Mouse (Mus musculus) liver, embryonic 18 days (tissue): ENCODE data around the gene Cd164. TPM values are rescaled to one million over a fixed set of nuclear protein-coding genes. Genes with fewer than 3 reads are reported as not detected.

Experiments used
- polyA plus RNA-seq: library from polyadenylated mRNA; depleted of rRNA; stranded (reverse); fragments of >200 nt; gene quantifications from 2 replicates; pipeline ENCODE4 v1.2.3, GENCODE M21; 2012; rRNA removed

Cd164 gene
- polyA plus RNA-seq: 52.1 and 55.6 TPM in 2 replicates

GRCm38 (mm10) chr10:41518981-41519618 lies at the start of gene Cd164:
Cd164 (plus strand) TSS chr10:41519414.

GRCm38 (mm10) chr10:41476171-41477017 lies 42.8 kb upstream of the Cd164 start, which contains the start of gene Mical1:
Mical1 (plus strand) TSS chr10:41476314.

GRCm38 (mm10) chr10:41489708-41490517 lies 29.3 kb upstream of the Cd164 start, which contains the start of the genes Smpd2 and Ppil6:
Smpd2 (minus strand) TSS chr10:41490369.
Ppil6 (plus strand) TSS chr10:41490439.

Other genes starting within 250 kb of the Cd164 start
- gene Fig4, start 216.2 kb upstream of the Cd164 start, polyA plus RNA-seq: 3.8 and 4.2 TPM in 2 replicates
- gene Ak9, start 215.4 kb upstream of the Cd164 start, polyA plus RNA-seq: not detected in 2 replicates
- 4.2 TPM in 2 replicates for gene Zbtb24, start 69.0 kb upstream of the Cd164 start, polyA plus RNA-seq
- gene Mical1, start 43.1 kb upstream of the Cd164 start, polyA plus RNA-seq: 4.7 and 5.3 TPM in 2 replicates
- 18.2 and 18.8 TPM in 2 replicates for gene Smpd2, start 29.0 kb upstream of the Cd164 start, polyA plus RNA-seq
- gene Ppil6, start 29.0 kb upstream of the Cd164 start, polyA plus RNA-seq: 0.17 and 0.24 TPM in 2 replicates
- gene Ccdc162, start 197.2 kb downstream of the Cd164 start, polyA plus RNA-seq: 0.42 and 0.47 TPM in 2 replicates